Mouse (Mus musculus) midbrain, embryonic 15.5 days (tissue): ENCODE results near the gene Peak1. TPM values are rescaled to one million over a fixed set of nuclear protein-coding genes. Genes with fewer than 3 reads are reported as not detected.
A peak's percentile ranks its signal among the peaks of the same experiment; 100 is the strongest.
"Not testable (repeated sequence)": the region's sequence is repeated elsewhere in the genome, so short reads cannot be mapped to it uniquely, and the experiment has no call there.

Source experiments
- ATAC-seq: fragments of 200-750 bp; cut with Nextera tagmentation; replicated peaks from 2 replicates; pipeline ENCODE4 v1.8.0; 2017; ENCODE audit warnings: moderate TSS enrichment
- H3K27ac ChIP-seq: fragments of 300-500 bp; sonication (generic); 2 replicates; pipeline ENCODE4 v1.5.1; 2015; ENCODE audit warnings: mild to moderate bottlenecking, inconsistent platforms
- H3K27me3 ChIP-seq: fragments of 300-500 bp; sonication (generic); replicated peaks from 2 replicates; pipeline ENCODE4 v1.6.1; 2015; ENCODE audit warnings: inconsistent platforms
- H3K36me3 ChIP-seq: fragments of 300-500 bp; sonication (generic); replicated peaks from 2 replicates; pipeline ENCODE4 v1.6.1; 2015; ENCODE audit warnings: inconsistent platforms
- H3K4me1 ChIP-seq: fragments of 300-500 bp; sonication (generic); 2 replicates; pipeline ENCODE4 v1.6.1; 2015; ENCODE audit warnings: inconsistent platforms
- H3K4me2 ChIP-seq: fragments of 300-500 bp; sonication (generic); 2 replicates; pipeline ENCODE4 v1.6.1; 2015; ENCODE audit warnings: inconsistent platforms, mild to moderate bottlenecking, moderate library complexity
- H3K4me3 ChIP-seq: fragments of 300-500 bp; sonication (generic); 2 replicates; pipeline ENCODE4 v1.5.1; 2015; ENCODE audit warnings: mild to moderate bottlenecking, inconsistent platforms
- H3K9ac ChIP-seq: fragments of 300-500 bp; sonication (generic); 2 replicates; pipeline ENCODE4 v1.6.1; 2015; ENCODE audit warnings: mild to moderate bottlenecking, inconsistent platforms
- H3K9me3 ChIP-seq: fragments of 300-500 bp; sonication (generic); 2 replicates; pipeline ENCODE4 v1.6.1; 2016; ENCODE audit warnings: inconsistent platforms
- WGBS: fragments of 180-500 bp; shearing (Covaris S2); methylation state at CpG from one replicate; pipeline ENCODE4 v1.1.7; 2015; ENCODE audit warnings: mixed read lengths; 5-methylcytosine and 5-hydroxymethylcytosine counted together
- polyA plus RNA-seq: library from polyadenylated mRNA; unstranded; fragments of >200 nt; fragmentation: Nextera tagmentation; extraction: Ambion mirVana; gene quantifications from 2 replicates; pipeline ENCODE4 v1.2.1, GENCODE M21; 2015

Gene Peak1
- polyA plus RNA-seq, 1 experiment from 2014 or later = 4.4 TPM

DNA sequence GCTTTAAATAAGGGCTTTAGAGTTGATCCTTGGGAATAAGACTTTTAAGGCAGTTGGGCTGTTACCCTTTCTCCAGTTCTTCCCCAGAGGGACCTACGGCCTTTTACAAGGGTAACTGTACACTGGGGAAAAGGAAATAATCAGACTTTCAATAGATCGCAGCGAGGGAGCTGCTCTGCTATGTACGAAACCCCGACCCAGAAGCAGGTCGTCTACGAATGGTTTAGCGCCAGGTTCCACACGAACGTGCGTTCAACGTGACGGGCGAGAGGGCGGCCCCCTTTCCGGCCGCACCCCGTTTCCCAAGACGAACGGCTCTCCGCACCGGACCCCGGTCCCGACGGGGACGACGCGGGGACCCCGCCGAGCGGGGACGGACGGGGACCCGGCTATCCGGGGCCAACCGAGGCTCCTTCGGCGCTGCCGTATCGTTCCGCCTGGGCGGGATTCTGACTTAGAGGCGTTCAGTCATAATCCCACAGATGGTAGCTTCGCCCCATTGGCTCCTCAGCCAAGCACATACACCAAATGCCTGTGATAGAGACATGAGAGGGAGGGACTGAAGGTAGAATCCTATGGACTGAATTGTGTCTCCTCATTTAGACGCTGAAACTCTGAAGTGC lies 194.3 kb downstream of the Peak1 start:
- not testable (repeated sequence) for H3K27ac ChIP-seq, H3K9ac ChIP-seq, H3K27me3 ChIP-seq, H3K9me3 ChIP-seq, H3K36me3 ChIP-seq, H3K4me1 ChIP-seq
- 14% methylated on average over 45 of the region's 45 CpGs for WGBS
- peak overlapping the region; percentile 29 for H3K4me3 ChIP-seq
- peak overlapping the region; percentile 41 for H3K4me2 ChIP-seq
- peak; percentile 100 for ATAC-seq

DNA sequence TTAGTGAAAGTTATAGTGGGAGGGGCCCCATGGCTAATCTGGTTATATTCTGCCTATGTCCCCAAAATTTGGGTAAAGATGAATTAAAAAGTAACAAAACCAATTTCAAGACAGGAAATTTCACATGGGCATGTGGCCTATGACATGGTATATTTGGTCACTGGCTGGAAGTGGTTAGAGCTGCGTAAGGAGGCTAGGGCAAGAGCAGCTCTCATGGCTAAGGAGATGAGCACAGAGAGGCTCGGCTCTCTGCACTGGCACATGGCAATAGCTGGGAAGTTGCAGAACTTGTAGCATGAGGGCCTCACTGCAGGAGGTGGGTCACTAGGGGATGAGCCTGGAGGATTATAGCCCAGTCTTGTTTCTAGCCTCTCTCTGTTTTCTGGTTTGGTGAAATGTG lies 199.0 kb downstream of the Peak1 start:
- H3K27me3 ChIP-seq = no peaks in the 10 kb centered on the region; the same call in 1 of the 2 replicates
- ATAC-seq = no peak
- no peaks in the 10 kb centered on the region for H3K36me3 ChIP-seq
- H3K4me3 ChIP-seq = no peak overlapping the region
- H3K27ac ChIP-seq = no peak overlapping the region
- H3K4me1 ChIP-seq = peaks cover 6% of the 10 kb centered on the region
- no peak overlapping the region for H3K4me2 ChIP-seq
- WGBS = 78% methylated on average over 2 of the region's 2 CpGs
- H3K9me3 ChIP-seq = no peaks in the 10 kb centered on the region
- no peak overlapping the region for H3K9ac ChIP-seq

DNA sequence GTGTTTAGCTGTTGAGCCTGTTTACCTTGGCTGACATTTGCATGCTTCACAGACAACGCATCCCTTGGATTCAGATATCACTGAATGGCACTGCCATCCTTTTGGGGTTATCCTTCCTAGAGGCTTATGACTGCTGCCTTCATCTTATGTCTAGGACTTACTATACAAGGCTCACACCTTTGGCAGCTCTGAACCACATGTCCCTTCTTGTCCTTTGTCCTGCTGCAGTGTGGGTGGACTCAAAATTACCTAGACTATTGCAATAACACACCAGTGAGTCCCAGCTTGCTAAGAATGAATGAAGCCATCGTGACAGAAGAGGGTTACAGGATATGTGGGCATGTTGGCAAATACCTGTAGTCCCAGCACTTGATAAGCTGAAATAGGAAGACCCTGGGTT lies 199.8 kb downstream of the Peak1 start:
- Histone ChIP-seq H3K27me3 (no peaks in the 10 kb centered on the region; the same call in 1 of the 2 replicates), H3K4me1 (peaks cover 11% of the 10 kb centered on the region), H3K4me3 (no peak overlapping the region), H3K4me2 (no peak overlapping the region), H3K9me3 (no peaks in the 10 kb centered on the region), H3K9ac (no peak overlapping the region), H3K36me3 (no peaks in the 10 kb centered on the region), H3K27ac (no peak overlapping the region)
- no peak for ATAC-seq
- WGBS = 90% methylated on average over 2 of the region's 2 CpGs

DNA sequence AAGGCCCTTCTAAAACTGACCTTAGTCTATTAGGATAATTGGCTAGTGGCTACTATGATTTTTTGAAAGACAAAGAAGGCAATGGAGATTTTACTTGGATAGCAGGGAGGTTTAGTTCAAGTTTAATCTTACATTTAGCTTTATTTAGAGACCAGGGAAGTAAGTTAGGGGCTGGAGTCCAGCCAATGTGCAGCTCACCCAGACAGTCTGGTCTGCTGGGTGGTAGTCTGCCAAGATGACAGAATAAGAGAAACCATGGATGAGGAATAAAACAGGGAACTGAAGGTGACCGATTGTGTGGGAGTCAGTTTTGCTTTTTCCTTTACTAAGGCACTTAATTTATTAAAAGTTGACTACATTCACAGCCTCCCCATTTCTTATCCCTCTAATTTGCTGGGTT lies 200.5 kb downstream of the Peak1 start:
- H3K9me3 ChIP-seq = no peaks in the 10 kb centered on the region
- H3K27ac ChIP-seq = no peak overlapping the region
- no peaks in the 10 kb centered on the region; the same call in 1 of the 2 replicates for H3K27me3 ChIP-seq
- no peak overlapping the region for H3K9ac ChIP-seq
- H3K4me2 ChIP-seq = no peak overlapping the region
- H3K36me3 ChIP-seq = no peaks in the 10 kb centered on the region
- H3K4me1 ChIP-seq = peaks cover 11% of the 10 kb centered on the region
- no peak for ATAC-seq
- WGBS = 95% methylated on average over 1 of the region's 1 CpGs
- H3K4me3 ChIP-seq = no peak overlapping the region

DNA sequence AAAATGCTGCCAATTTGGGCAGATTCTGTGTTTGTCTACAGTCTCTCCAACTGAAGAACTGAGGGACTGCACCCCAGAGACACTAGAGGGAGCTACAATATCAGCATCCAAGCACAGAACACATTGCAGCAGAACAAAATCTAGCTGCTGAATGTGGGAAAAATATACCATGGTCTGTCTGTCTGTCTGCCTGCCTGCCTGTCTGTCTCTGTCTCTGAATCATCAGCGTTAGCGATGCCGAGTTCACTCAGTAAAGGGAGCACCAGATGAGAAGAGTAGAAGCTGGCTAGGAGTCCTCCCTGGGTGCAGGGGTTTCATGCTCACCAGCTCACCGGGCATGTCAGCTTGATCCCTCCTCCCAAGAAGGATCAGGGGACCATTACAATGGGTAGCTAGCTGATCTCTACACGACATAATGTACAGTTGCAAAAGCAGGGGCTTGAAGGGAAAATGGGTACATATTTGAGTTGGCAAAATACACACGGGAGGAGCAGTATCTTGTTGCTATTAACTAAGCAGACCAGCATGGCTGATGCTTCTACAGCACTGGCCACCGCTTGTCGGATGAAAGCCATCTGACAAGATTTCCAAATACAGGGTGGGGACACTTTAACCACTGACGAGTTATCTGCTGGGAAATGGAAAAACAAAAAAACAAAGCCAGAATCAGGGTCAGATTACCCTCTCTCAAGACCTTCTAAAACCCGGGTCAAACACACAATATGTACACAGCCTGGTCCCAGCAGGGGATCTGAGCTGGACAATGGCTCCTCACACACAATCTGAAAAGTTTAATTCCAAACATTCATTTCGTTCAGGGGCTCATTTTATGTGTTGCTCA lies 204.2 kb downstream of the Peak1 start:
- Histone ChIP-seq H3K4me1 (peaks cover 11% of the 10 kb centered on the region), H3K4me2 (peak overlapping the region; percentile 56), H3K9ac (peak overlapping the region; percentile 37), H3K4me3 (peak overlapping the region; percentile 31), H3K9me3 (no peaks in the 10 kb centered on the region), H3K27me3 (no peaks in the 10 kb centered on the region), H3K36me3 (no peaks in the 10 kb centered on the region), H3K27ac (0 out of 2 replicates have a peak overlapping the region, but pooled peaks have one; percentile 40)
- WGBS = 4% methylated on average over 11 of the region's 11 CpGs
- ATAC-seq = peak; percentile 75; the same call in 1 of the 2 replicates

DNA sequence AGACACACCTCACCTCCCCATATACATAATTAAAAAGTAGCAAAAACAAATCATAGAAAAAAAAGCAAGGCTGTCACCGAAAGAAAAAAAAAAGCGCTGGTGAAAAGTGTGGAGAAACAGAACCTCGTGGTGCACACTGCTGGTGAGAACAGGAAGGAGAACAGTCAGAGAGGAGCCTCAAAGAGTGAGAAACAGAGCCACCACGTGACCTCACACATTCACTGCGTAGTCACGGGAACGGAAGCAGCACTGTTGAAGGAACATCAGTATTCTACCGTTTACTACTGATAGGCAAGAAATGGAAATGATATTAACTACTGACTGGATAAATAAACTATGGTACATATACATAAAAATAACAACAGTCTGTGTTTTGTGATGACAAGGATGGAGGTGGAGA lies 209.1 kb downstream of the Peak1 start:
- Histone ChIP-seq H3K27me3 (no peaks in the 10 kb centered on the region), H3K4me2 (no peak overlapping the region), H3K9ac (no peak overlapping the region), H3K9me3 (no peaks in the 10 kb centered on the region), H3K4me3 (no peak overlapping the region), H3K4me1 (peaks cover 4% of the 10 kb centered on the region; the same call in 1 of the 2 replicates), H3K27ac (no peak overlapping the region), H3K36me3 (no peaks in the 10 kb centered on the region)
- no peak for ATAC-seq
- WGBS = 87% methylated on average over 8 of the region's 8 CpGs

DNA sequence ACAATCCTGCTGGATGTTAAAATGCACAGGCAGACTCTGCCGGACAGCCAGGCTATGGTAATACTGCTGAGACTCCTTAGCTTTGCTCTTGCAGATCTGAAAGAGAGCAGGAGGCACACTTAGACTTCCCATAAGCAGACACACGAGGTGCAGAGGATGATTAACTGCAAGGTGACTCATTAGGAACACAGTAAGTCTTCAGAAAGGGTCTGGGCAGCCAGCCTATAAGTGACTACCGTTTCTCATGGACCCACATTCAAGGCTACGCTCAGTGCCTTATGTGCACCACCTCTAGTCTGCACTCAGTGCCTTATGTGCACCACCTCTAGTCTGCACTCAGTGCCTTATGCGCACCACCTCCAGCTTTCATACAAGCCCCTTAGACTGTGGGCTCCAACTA lies 210.4 kb downstream of the Peak1 start:
- no peak overlapping the region for H3K4me3 ChIP-seq
- H3K9ac ChIP-seq = no peak overlapping the region
- no peaks in the 10 kb centered on the region for H3K9me3 ChIP-seq
- WGBS = 86% methylated on average over 5 of the region's 5 CpGs
- H3K27me3 ChIP-seq = no peaks in the 10 kb centered on the region
- H3K27ac ChIP-seq = no peak overlapping the region
- no peaks in the 10 kb centered on the region for H3K36me3 ChIP-seq
- ATAC-seq = no peak
- H3K4me1 ChIP-seq = no peaks in the 10 kb centered on the region
- no peak overlapping the region for H3K4me2 ChIP-seq

DNA sequence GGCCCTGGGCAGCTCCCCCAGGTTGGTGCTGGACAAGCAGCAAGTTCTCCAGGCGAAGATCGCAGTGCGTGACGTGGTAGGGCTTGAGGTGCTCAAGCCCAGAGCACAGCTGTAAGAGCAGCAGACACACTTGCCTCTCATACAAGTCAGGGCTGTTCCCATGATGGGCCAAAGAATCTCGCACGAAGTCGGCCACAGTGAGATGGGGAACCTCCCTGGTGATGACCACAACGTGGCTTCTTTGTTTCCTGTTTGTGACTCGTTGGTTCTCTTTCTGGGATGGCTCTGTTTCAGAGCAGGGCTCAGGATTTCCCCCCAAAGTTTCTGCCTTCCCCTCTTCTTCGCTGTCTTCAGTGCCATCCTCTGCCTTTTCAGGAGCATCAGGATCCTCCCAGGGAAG lies 210.8 kb downstream of the Peak1 start:
- no peaks in the 10 kb centered on the region for H3K36me3 ChIP-seq
- no peaks in the 10 kb centered on the region for H3K9me3 ChIP-seq
- no peak overlapping the region for H3K4me2 ChIP-seq
- H3K4me1 ChIP-seq = no peaks in the 10 kb centered on the region
- ATAC-seq = no peak
- 92% methylated on average over 10 of the region's 10 CpGs for WGBS
- H3K9ac ChIP-seq = no peak overlapping the region
- no peak overlapping the region for H3K4me3 ChIP-seq
- H3K27ac ChIP-seq = no peak overlapping the region
- H3K27me3 ChIP-seq = no peaks in the 10 kb centered on the region

DNA sequence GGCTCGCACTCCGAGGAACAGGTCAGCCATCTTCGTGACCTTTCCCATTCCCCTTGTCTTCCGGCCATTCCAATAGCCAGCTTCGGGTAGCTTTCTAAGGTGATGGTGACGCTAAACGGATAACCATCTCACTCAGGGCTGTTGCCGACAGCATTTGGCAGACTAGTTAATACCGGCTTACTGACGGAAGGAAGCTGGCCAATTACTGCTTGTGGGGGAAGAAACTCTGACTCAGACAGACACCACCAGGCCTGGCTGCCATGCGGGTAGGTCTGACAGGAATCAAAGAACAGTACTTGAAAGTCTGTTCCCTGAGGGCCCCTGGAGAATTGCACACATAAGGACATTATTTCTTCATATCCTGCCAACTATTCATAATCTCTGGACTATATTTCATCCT lies 212.5 kb downstream of the Peak1 start:
- ATAC-seq = no peak
- H3K9ac ChIP-seq = no peak overlapping the region
- WGBS = 88% methylated on average over 11 of the region's 11 CpGs
- no peaks in the 10 kb centered on the region for H3K36me3 ChIP-seq
- peaks cover 3% of the 10 kb centered on the region; the same call in 1 of the 2 replicates for H3K4me1 ChIP-seq
- H3K27ac ChIP-seq = no peak overlapping the region
- no peak overlapping the region for H3K4me2 ChIP-seq
- no peak overlapping the region for H3K4me3 ChIP-seq
- H3K27me3 ChIP-seq = no peaks in the 10 kb centered on the region
- H3K9me3 ChIP-seq = no peaks in the 10 kb centered on the region

DNA sequence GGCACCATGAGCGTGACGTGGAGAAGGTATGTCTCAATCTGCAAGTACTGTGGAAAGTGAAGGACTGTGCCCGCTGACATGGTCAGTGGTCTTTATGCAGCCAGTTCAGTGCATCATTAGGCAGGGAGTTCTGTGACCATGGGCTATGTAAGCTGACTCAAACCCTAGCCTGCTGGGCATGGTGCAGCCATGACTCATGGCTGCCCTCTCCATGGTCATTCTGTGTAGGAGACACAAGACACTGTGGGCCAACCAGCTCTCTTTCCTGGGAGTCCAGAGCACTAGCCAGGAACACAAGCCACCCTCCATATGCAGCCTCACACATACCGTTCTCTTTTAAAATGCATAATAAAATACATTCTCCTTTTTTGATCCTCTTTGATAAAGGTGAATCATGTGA lies 213.6 kb downstream of the Peak1 start:
- 84% methylated on average over 4 of the region's 4 CpGs for WGBS
- H3K36me3 ChIP-seq = no peaks in the 10 kb centered on the region
- H3K4me3 ChIP-seq = no peak overlapping the region
- peaks cover 3% of the 10 kb centered on the region; the same call in 1 of the 2 replicates for H3K4me1 ChIP-seq
- H3K27me3 ChIP-seq = no peaks in the 10 kb centered on the region
- no peaks in the 10 kb centered on the region for H3K9me3 ChIP-seq
- no peak overlapping the region for H3K9ac ChIP-seq
- H3K4me2 ChIP-seq = no peak overlapping the region
- no peak overlapping the region for H3K27ac ChIP-seq
- no peak for ATAC-seq

DNA sequence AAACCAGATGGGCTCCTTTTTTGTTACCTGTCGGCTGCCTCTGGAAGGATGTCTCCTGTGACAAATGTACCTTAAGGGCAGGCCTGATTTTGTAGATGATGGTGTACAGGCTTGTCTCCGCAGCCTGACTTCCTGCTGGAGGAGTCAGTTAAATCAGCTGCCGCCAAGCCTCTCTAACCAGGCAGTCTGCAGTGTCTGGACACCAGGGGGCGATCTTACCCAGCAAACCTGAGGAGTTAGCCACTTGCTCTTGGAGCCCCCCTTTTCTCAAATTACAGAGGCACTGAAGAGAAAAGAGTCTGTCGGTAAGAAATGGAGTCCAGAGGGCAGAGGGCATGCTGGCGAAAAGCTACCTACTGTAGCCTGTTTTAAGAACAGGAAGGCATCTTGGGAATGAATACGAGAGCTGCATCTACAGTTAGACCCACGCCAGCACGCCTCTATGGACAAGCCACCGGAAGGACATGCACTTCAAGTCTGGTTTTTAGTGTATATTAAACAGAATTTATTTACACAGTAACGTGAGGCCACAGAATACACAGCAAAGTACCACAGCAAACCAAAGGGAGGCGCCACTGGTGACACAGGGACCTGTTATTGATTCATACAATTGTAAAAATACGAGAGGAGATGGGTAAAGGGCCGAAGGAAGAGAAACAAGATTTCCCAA lies 217.1 kb downstream of the Peak1 start:
- Histone ChIP-seq H3K36me3 (no peaks in the 10 kb centered on the region), H3K9ac (no peak overlapping the region), H3K4me3 (no peak overlapping the region), H3K4me1 (peaks cover 3% of the 10 kb centered on the region; the same call in 1 of the 2 replicates), H3K27me3 (no peaks in the 10 kb centered on the region), H3K9me3 (no peaks in the 10 kb centered on the region), H3K4me2 (peak overlapping the region; percentile 17; the same call in 1 of the 2 replicates), H3K27ac (no peak overlapping the region)
- 42% methylated on average over 14 of the region's 14 CpGs for WGBS
- peak; percentile 66; the same call in 1 of the 2 replicates for ATAC-seq

DNA sequence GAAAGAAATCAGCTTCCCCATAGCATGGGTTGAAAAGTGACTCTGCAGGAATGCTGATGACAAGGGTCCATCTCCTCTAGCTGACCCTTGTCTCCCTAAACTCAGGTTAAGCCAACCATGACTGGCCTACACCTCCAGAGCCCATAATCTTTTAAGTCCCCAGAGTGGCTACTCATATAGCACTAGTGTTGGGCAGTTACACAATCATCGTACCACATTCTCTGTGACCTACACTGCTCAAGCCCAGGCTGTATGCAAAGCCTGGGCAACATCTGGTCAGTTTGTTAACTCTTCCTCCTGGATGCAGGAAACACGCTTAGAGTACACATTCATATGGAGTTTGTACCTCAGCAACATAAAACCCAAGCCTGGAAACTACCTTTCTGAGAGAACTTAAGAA lies 217.7 kb downstream of the Peak1 start:
- Histone ChIP-seq H3K4me1 (peaks cover 3% of the 10 kb centered on the region; the same call in 1 of the 2 replicates), H3K9ac (no peak overlapping the region), H3K27me3 (no peaks in the 10 kb centered on the region), H3K4me3 (no peak overlapping the region), H3K27ac (no peak overlapping the region), H3K36me3 (no peaks in the 10 kb centered on the region), H3K9me3 (no peaks in the 10 kb centered on the region), H3K4me2 (no peak overlapping the region)
- ATAC-seq = no peak
- WGBS = 61% methylated on average over 2 of the region's 2 CpGs
